Mouse (Mus musculus) inflammation-experienced regulatory T-cells, adult 6 months (primary cell): ENCODE measurements at regions not wholly inside any gene's neighbourhood (a gene's known extent, or its start where the extent isn't known, plus 50 kb on each side); places are given as distances from the start of the nearest gene placed in this dataset.
"Not testable (repeated sequence)": the region's sequence is repeated elsewhere in the genome, so short reads cannot be mapped to it uniquely, and the experiment has no call there.

Experiments
- ATAC-seq: one replicate; pipeline ENCODE4 v1.8.0; 2017

DNA sequence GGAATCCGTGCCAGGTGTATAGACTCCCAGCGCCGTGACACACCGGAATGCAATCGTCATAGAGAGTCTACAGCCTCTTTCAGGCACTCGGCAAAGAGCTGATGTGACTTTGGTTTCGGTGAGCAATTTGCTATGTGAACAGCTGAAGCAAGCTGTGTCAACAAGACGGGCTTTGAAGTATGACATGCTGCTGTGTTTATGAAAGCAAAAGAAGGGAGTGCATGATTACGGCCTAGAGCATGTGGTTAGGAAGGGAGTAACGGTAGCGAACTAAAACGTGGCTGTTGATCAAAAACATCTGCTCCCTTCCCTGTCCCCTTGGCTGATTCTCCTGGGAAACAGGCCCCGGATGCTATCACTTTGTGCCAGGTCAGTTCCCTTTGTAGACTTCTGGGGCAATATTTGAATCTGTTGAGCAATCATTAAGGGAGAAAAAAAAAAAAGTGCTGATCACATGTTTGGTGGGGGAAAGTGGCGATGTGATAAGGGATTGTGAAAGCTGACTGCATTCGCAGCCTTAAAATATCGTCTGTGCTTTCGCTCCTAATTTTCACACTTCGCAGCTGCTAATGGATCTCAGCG, 764.3 kb downstream of the Robo2 start:
- ATAC-seq, result no peak

DNA sequence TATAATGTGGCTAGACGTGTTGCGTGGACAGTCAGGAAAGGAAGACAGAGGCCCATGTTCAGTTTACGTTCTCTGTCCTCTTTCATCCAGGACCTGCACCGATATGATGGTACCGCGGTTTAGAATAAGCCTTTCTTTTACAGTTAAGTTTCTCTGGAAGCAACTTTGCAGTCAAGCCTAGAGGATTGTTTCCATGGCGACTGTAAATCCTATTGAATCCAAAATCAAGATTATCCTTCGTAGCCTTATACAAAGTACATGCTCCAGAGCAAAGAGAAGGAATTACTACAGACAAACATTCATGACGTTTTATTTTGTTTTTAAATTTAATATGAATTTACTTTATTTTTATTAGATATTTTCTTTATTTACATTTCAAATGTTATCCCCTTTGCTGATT, 798.6 kb downstream of the Robo2 start:
- no peak for ATAC-seq

GRCm38 (mm10) chr16:73591421-73591820, 820.2 kb downstream of the Robo2 start:
- no peak for ATAC-seq

- ATAC-seq, result no peak
Measured at GRCm38 (mm10) chr16:73561216-73561615, 850.4 kb downstream of the Robo2 start.

DNA sequence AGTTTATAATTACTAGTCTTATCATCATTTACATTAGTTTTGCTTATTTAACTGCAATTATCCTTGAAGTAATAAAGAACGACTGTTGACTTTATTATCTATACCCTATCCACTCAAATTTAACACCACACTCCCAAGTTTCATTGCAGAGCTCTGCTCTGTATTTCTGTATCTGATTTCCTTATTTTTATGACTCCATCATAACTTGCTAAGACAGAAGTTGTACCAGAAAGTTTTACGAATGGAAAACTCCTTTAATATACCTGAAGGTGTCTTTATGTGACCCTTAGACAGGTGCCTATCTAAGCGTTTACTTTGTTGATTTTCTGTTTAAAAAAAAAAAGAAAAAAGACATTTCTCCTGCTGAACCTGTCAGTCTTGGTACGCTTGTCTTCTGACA, 854.7 kb downstream of the Robo2 start:
- no peak for ATAC-seq

- no peak for ATAC-seq
Measured at GRCm38 (mm10) chr16:73543651-73544050, 868.0 kb downstream of the Robo2 start.

DNA sequence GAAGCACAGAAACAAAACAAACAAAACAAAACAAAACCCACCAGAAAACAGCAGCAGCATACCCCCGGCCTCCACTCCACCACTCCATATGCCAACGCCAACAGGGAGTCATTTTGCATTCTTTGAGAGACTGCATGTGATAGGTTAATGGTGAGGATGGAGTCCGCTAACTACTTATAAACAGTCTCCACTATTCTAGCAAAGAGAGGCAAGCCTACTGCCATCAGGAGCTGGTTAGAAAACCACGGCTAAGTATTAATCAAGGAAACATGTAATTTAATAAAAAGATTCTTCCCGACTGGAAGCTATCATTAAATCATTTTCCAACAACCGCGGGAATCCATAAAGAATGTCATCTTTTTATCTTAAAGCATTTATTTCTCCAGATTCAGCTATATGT, 873.6 kb downstream of the Robo2 start:
- ATAC-seq, result no peak

DNA sequence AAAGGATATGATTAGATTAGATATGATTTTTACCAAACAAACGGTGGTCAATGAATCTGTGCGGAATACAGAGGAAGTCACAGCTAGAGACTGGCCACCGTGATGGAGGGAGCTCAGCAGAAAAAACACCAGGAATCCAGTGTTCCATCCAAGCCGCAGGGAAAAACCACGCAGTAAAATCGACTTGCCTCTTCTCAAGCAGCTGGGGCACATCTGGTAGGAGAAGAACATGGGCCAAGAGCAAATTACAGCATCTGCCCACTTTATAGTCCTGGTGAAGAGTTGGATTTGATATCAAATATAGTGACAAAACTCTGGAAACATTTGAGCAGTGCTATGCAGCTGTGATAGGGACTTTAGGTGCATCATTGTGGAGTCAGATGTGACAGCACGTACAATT, 874.1 kb downstream of the Robo2 start:
- no peak for ATAC-seq

GRCm38 (mm10) chr16:73530191-73530590, 881.4 kb downstream of the Robo2 start:
- no peak for ATAC-seq

GRCm38 (mm10) chr16:73522931-73523330, 888.7 kb downstream of the Robo2 start:
- ATAC-seq, result not testable (repeated sequence)

DNA sequence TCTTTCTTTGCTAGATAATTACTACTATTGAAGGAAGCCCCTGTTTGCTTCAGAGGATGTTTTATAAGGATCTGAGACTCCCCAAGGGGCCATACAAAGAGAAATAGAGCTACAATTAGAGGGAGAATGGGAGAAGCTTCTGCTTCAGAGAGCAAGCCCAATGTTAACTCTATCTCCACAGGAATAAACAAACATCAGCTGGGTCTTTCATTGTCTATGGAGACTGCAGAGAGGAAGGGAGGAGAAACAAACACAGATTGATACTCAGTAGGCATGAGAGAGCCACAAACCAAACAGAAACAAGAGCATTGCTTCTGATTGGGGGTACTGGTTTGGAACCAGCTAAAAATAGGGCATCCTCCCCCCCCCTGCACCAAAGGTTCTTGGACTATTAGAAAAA, 906.9 kb downstream of the Robo2 start:
- ATAC-seq, result no peak

DNA sequence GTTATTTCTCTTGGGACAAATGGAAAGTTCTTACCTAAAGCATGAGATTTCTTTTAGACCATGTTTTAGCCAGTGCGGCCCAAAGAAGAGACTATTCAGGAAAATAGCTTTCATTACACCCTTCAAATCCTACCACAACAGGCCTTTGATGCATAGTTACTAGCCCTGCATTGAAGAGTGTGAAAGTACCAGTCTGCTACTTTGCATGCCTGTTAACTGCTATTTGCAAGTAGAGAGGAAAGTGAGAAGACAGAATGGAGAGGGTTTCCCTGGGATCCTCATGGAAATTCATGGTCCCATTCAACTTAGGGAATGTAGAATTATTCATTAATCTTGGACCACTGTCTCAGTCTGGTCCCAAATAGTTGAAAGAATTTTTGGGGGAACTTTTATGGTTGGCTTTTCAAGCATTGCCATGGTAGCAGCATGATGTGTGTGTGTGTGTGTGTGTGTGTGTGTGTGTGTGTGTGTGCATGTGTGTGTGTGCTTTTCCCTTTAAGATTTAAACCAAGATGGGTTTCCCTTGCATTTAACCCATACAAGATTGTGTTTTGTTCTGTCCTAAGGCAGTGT, 912.9 kb downstream of the Robo2 start:
- ATAC-seq, result no peak

GRCm38 (mm10) chr16:73483214-73483856, 928.3 kb downstream of the Robo2 start:
- no peak for ATAC-seq

DNA sequence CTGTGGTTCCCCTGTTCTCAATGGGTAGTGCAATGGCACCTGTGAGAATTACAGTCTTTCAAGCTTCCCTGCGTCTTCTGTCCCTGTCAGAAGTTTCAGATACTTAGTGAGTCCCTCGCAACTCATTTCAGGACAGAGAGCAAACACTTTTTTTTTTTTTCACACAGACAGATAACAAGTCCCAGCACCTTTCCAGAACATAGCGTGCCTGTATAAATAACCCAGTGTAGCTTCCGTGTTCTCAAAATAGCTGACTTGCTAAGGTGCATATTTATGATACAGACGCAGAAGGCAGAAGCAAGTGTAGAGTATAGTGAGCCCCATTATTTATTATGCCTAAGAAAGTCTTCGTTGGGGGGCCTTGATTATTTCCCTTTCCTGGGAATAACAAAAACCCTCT, 929.4 kb downstream of the Robo2 start:
- no peak for ATAC-seq

GRCm38 (mm10) chr16:73473502-73473901, 938.1 kb downstream of the Robo2 start:
- ATAC-seq, result no peak

- ATAC-seq, result no peak
Measured at GRCm38 (mm10) chr16:73471547-73471946, 940.1 kb downstream of the Robo2 start.

GRCm38 (mm10) chr16:73470535-73470934, 941.1 kb downstream of the Robo2 start:
- no peak for ATAC-seq

- no peak for ATAC-seq
Measured at GRCm38 (mm10) chr16:73466296-73466695, 945.3 kb downstream of the Robo2 start.

GRCm38 (mm10) chr16:73462516-73462915, 949.1 kb downstream of the Robo2 start:
- no peak for ATAC-seq

- no peak for ATAC-seq
Measured at GRCm38 (mm10) chr16:73450634-73451245, 960.9 kb downstream of the Robo2 start.

DNA sequence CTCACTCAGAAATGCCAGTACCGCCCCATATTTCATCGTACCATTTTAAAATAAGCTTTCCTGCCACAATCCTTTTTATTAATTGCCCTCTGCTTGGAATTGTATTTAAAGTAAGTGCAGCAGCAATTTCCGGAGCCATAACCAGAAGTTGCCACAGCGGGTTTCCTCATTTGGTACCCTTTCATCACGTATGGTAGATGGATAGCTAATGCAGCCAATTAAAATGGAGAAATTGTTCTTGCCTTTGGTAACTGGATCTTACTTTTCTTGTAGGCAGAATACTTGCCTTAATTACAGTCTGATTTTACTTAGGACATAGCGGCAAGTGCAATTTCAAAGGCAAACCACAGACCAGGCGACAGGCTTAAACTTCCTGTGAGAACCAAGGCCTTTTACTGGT, 961.8 kb downstream of the Robo2 start:
- ATAC-seq, result no peak

DNA sequence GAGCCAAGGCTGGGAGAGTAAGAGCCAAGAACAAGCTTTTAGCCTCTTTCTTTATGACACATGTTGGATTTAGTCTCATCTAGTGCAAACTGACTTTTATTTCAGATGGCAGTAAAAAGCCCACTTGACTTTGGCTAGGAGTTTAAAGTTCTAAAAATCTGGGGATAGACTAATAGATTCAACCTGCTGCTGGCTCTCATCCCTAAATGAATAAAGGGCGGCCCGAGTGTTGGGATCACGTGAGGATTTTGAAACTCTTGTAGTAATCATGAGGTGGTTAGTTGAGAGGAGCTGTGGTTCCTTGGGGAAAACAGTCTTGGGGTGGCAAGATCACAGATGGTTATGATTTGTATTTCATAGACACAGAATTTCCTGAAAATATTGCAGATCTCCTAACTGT, 975.9 kb downstream of the Robo2 start:
- ATAC-seq, result no peak

DNA sequence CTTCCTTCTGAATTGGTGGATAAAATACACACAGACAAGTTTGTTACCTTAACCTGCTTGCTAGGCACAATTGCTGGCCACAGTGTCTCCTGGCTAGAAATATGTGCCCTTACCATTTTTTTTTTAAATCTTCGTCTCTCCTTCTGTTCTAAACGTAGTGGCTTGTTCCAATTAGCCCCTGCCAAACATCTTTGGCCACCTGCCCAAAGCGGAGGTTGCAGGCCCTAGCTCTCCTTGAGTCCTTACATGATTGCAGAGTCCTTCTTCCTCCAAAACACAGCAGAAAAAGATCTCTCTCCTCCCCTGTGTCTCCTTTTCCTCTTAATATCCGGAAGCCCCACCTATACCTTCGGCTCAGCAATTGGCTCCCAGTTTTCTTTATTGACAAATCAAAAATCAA, 986.8 kb downstream of the Robo2 start:
- no peak for ATAC-seq

- ATAC-seq, result no peak
Measured at GRCm38 (mm10) chr16:73424311-73424710, 987.3 kb downstream of the Robo2 start.
